Mouse (Mus musculus) embryonic facial prominence, embryonic 11.5 days (tissue): ENCODE measurements at regions not wholly inside any gene's neighbourhood (a gene's known extent, or its start where the extent isn't known, plus 50 kb on each side); places are given as distances from the start of the nearest gene placed in this dataset.
A peak's percentile ranks its signal among the peaks of the same experiment; 100 is the strongest.

Experiments
- ATAC-seq: fragments of 200-750 bp; cut with Nextera tagmentation; replicated peaks from 2 replicates; pipeline ENCODE4 v1.8.0; 2017; ENCODE audit warnings: low read depth; ENCODE audit not compliant: insufficient number of reproducible peaks, low FRiP score, low TSS enrichment
- DNase-seq: peaks from one replicate; pipeline ENCODE4 v3.0.0-alpha.2; 2015; ENCODE audit warnings: low spot score
- H3K27ac ChIP-seq: fragments of 300-500 bp; sonication (generic); replicated peaks from 2 replicates; pipeline ENCODE4 v1.5.1; 2014; ENCODE audit warnings: mild to moderate bottlenecking, low read depth, low read length, control low read depth
- H3K27me3 ChIP-seq: fragments of 300-500 bp; sonication (generic); 2 replicates; pipeline ENCODE4 v1.6.1; 2014; ENCODE audit warnings: mild to moderate bottlenecking, low read length, moderate library complexity, mixed read lengths; ENCODE audit not compliant: control insufficient read depth, insufficient read depth
- H3K36me3 ChIP-seq: fragments of 300-500 bp; sonication (generic); replicated peaks from 2 replicates; pipeline ENCODE4 v1.6.1; 2014; ENCODE audit warnings: low read depth, mild to moderate bottlenecking, low read length, moderate library complexity, mixed read lengths; ENCODE audit not compliant: control insufficient read depth, insufficient read depth
- H3K4me1 ChIP-seq: fragments of 300-500 bp; sonication (generic); 2 replicates; pipeline ENCODE4 v1.6.1; 2014; ENCODE audit warnings: low read length, mixed read lengths; ENCODE audit not compliant: control insufficient read depth, insufficient read depth
- H3K4me2 ChIP-seq: fragments of 300-500 bp; sonication (generic); 2 replicates; pipeline ENCODE4 v1.6.1; 2014; ENCODE audit warnings: low read depth, mild to moderate bottlenecking, control low read depth, low read length, moderate library complexity
- H3K4me3 ChIP-seq: fragments of 300-500 bp; sonication (generic); 2 replicates; pipeline ENCODE4 v1.5.1; 2014; ENCODE audit warnings: low read depth, low read length, control low read depth
- H3K9ac ChIP-seq: fragments of 300-500 bp; sonication (generic); replicated peaks from 2 replicates; pipeline ENCODE4 v1.6.1; 2014; ENCODE audit warnings: mild to moderate bottlenecking, control low read depth, low read length
- H3K9me3 ChIP-seq: fragments of 300-500 bp; sonication (generic); replicated peaks from 2 replicates; pipeline ENCODE4 v1.6.1; 2016; ENCODE audit warnings: mild to moderate bottlenecking, low read length, inconsistent platforms, mixed read lengths; ENCODE audit not compliant: control insufficient read depth
- WGBS: fragments of 180-500 bp; shearing (Covaris S2); extraction: QIAGEN DNeasy Blood & Tissue Kit; methylation state at CpG from one replicate; pipeline ENCODE4 v1.1.7; 2014; 5-methylcytosine and 5-hydroxymethylcytosine counted together

DNA sequence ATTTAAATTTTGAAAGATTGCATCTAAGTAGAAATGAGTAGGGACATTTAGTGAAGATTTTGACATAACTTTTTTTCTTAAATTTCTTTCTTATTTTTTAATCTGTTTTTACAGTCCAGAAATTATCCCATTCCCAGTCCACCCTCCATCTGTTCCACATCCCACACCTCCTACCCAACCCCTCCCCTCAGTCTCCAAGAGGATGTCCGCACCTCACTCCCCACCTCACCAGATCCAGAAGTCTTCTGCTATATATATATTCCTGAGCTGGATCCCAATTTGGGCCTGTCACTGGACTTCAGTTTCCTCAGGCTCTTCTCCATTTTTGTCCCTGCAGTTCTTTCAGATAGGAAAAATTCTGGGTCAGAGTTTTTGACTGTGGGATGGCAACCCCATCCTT, 3879.6 kb upstream of the Gm7489 start:
- no peaks in the 10 kb centered on the region for H3K9me3 ChIP-seq
- DNase-seq (no peak), ATAC-seq (no peak)
- no peak overlapping the region for H3K27ac ChIP-seq
- 100% methylated on average over 1 of the region's 1 CpGs for WGBS
- H3K27me3 ChIP-seq, result no peaks in the 10 kb centered on the region
- H3K4me2 ChIP-seq, result no peak overlapping the region
- no peak overlapping the region for H3K9ac ChIP-seq
- no peaks in the 10 kb centered on the region for H3K36me3 ChIP-seq
- no peak overlapping the region for H3K4me3 ChIP-seq
- H3K4me1 ChIP-seq, result no peaks in the 10 kb centered on the region

- Histone ChIP-seq H3K27me3 (no peaks in the 10 kb centered on the region), H3K4me1 (no peaks in the 10 kb centered on the region), H3K9me3 (no peaks in the 10 kb centered on the region), H3K36me3 (no peaks in the 10 kb centered on the region), H3K27ac (no peak overlapping the region), H3K4me2 (no peak overlapping the region), H3K9ac (no peak overlapping the region), H3K4me3 (no peak overlapping the region)
- ATAC-seq, result no peak
- DNase-seq, result no peak
These were observed 3838.1 kb upstream of the Gm7489 start for GRCm38 (mm10) chr15:50046653-50047052.

- H3K9me3 ChIP-seq, result no peaks in the 10 kb centered on the region
- ATAC-seq (no peak), DNase-seq (peak; percentile 22)
- H3K4me3 ChIP-seq, result no peak overlapping the region
- 72% methylated on average over 2 of the region's 2 CpGs for WGBS
- no peak overlapping the region for H3K27ac ChIP-seq
- no peak overlapping the region for H3K9ac ChIP-seq
- no peak overlapping the region for H3K4me2 ChIP-seq
- H3K27me3 ChIP-seq, result no peaks in the 10 kb centered on the region
- H3K36me3 ChIP-seq, result no peaks in the 10 kb centered on the region
- H3K4me1 ChIP-seq, result no peaks in the 10 kb centered on the region
These were observed 3831.2 kb upstream of the Gm7489 start for GRCm38 (mm10) chr15:50053468-50053867.

DNA sequence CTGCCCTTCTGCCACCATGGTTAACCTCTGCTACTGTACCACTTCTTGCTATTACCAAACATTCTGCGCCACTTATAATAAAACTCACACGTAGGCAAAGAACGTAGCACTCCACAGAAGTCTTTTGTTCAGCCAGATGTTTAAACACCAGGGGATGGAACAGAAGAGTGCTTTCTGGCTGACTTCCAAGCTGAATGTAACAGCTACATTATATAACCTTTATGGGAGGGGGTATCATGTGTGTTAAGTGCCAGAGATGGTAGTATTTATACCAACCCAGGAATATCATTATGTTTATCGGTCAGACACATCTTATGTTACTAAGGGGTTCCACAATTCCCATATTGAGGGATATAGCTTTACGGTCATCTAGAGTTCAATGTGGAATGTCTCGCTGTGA, 3830.8 kb upstream of the Gm7489 start:
- Histone ChIP-seq H3K4me1 (no peaks in the 10 kb centered on the region), H3K9ac (no peak overlapping the region), H3K4me3 (no peak overlapping the region), H3K9me3 (no peaks in the 10 kb centered on the region), H3K27me3 (no peaks in the 10 kb centered on the region), H3K27ac (no peak overlapping the region), H3K36me3 (no peaks in the 10 kb centered on the region), H3K4me2 (no peak overlapping the region)
- DNase-seq (peak; percentile 19), ATAC-seq (no peak)
- 60% methylated on average over 6 of the region's 6 CpGs for WGBS

DNA sequence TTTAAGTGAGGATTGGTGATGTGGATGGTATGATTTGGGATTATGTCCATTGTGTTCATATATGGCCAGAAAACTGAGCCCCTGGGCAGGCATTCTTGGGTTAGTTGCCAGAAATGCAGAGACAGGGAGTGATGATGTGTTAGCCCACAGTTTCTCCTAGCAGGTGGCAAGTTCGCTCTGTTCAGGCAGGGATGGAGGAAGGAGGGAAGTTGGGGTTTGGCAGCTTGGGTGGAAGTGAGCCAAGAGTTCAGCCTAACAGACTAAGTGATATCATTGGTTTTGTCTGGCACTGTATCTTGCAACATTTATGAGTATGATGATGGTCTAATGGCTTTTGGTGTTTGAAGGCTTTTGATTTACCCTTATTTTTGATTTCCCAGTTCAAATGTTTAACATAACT, 3806.5 kb upstream of the Gm7489 start:
- ATAC-seq (no peak), DNase-seq (no peak)
- Histone ChIP-seq H3K27ac (no peak overlapping the region), H3K4me2 (no peak overlapping the region), H3K27me3 (no peaks in the 10 kb centered on the region), H3K4me3 (no peak overlapping the region), H3K9ac (no peak overlapping the region), H3K4me1 (no peaks in the 10 kb centered on the region), H3K9me3 (no peaks in the 10 kb centered on the region), H3K36me3 (no peaks in the 10 kb centered on the region)
- 88% methylated on average over 1 of the region's 1 CpGs for WGBS

- H3K4me1 ChIP-seq, result no peaks in the 10 kb centered on the region
- H3K9me3 ChIP-seq, result no peaks in the 10 kb centered on the region
- 96% methylated on average over 2 of the region's 2 CpGs for WGBS
- DNase-seq (no peak), ATAC-seq (no peak)
- no peak overlapping the region for H3K4me3 ChIP-seq
- no peak overlapping the region for H3K27ac ChIP-seq
- no peak overlapping the region for H3K9ac ChIP-seq
- H3K27me3 ChIP-seq, result no peaks in the 10 kb centered on the region
- no peak overlapping the region for H3K4me2 ChIP-seq
- H3K36me3 ChIP-seq, result no peaks in the 10 kb centered on the region
These were observed 3802.3 kb upstream of the Gm7489 start for GRCm38 (mm10) chr15:50082428-50082827.

- DNase-seq, result no peak
- WGBS, result 84% methylated on average over 5 of the region's 5 CpGs
- Histone ChIP-seq H3K9ac (no peak overlapping the region), H3K9me3 (no peaks in the 10 kb centered on the region), H3K27me3 (no peaks in the 10 kb centered on the region), H3K36me3 (no peaks in the 10 kb centered on the region), H3K27ac (no peak overlapping the region), H3K4me1 (no peaks in the 10 kb centered on the region), H3K4me3 (no peak overlapping the region), H3K4me2 (no peak overlapping the region)
- ATAC-seq, result no peak
These were observed 3782.0 kb upstream of the Gm7489 start for GRCm38 (mm10) chr15:50102596-50103277.

GRCm38 (mm10) chr15:50108913-50109312, 3775.8 kb upstream of the Gm7489 start:
- no peaks in the 10 kb centered on the region for H3K9me3 ChIP-seq
- no peaks in the 10 kb centered on the region for H3K4me1 ChIP-seq
- no peak overlapping the region for H3K9ac ChIP-seq
- H3K36me3 ChIP-seq, result no peaks in the 10 kb centered on the region
- WGBS, result 85% methylated on average over 3 of the region's 3 CpGs
- no peaks in the 10 kb centered on the region for H3K27me3 ChIP-seq
- no peak for DNase-seq
- no peak overlapping the region for H3K4me3 ChIP-seq
- ATAC-seq, result no peak
- H3K4me2 ChIP-seq, result no peak overlapping the region
- H3K27ac ChIP-seq, result no peak overlapping the region
